Mouse (Mus musculus): ENCODE measurements around the gene Leng9. TPM values are rescaled to one million over a fixed set of nuclear protein-coding genes. Genes with fewer than 3 reads are reported as not detected.
"Not testable (repeated sequence)": the region's sequence is repeated elsewhere in the genome, so short reads cannot be mapped to it uniquely, and the experiment has no call there.

Leng9 gene
- polyA plus RNA-seq, 1 experiment: 5.3 TPM

DNA sequence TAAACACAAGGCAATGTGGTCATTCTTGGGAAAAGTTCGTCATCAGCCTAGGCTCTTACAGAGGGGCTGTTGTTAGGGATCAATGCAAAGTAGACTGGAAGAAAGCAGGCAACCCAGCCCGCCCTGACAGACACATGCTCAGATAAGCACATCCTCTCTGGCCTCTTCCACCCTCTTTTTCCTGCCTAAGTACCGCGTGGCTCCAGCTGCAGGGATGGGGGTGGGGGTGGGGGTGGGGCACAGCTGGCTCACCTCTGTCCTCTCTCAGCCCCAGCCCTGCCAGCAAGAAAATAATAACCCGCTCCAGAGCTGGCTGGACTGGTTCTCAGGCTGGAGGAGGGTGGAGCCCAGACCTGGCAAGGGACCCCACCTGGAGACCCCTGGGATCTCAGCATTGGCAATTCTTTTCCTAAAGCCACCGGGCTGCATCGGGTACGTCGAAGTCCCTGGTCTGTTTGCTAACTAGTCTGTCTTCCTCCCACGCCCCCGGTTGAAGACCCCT lies 13.4 kb upstream of the Leng9 start:
- Histone ChIP-seq H3K36me3 (ENCODE audit: control insufficient read depth, insufficient read depth, low read length) (no peaks in the 10 kb centered on the region), H3K27ac (ENCODE audit: insufficient read depth, low read depth, low read length) (peak overlapping the region; percentile 81), H3K4me1 (ENCODE audit: control insufficient read depth, insufficient read depth, low read length) (peaks cover 11% of the 10 kb centered on the region), H3K27me3 (replicated peaks; ENCODE audit: control insufficient read depth, insufficient read depth, low read length) (no peaks in the 10 kb centered on the region), H3K4me3 (ENCODE audit: insufficient read depth, low read depth, low read length) (peak overlapping the region; percentile 62)
- 1% methylated on average over 11 of the region's 11 CpGs for WGBS
- DNase-seq: peak; percentile 34
- TF ChIP-seq POLR2A (IDR thresholded peaks at IDR 0.05; ENCODE audit: low read depth, low read length): no peak
- TF ChIP-seq CTCF (conservative IDR thresholded peaks at IDR 0.05; ENCODE audit: insufficient read depth, insufficient read length, low read depth, low read length): no peak

DNA sequence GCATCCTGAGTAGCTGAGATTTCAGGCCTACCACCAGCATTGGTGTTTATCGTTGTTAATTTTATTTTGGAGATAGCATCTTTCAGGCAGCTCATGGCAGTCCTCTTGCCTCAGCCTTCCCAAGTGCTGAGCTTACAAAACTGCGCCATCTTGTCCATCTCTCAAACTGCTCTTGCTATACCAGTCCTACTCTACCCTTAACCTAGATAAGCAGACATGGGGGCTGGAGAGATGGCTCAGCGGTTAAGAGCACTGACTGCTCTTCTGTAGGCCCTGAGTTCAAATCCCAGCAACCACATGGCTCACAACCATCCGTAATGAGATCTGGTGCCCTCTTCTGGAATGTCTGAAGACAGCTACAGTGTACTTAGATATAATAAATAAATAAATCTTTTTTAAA lies 11.4 kb upstream of the Leng9 start:
- not testable (repeated sequence) for H3K27me3 ChIP-seq (replicated peaks; ENCODE audit: control insufficient read depth, insufficient read depth, low read length)
- H3K4me1 ChIP-seq (ENCODE audit: control insufficient read depth, insufficient read depth, low read length): peaks cover 11% of the 10 kb centered on the region
- 95% methylated on average over 4 of the region's 4 CpGs for WGBS

DNA sequence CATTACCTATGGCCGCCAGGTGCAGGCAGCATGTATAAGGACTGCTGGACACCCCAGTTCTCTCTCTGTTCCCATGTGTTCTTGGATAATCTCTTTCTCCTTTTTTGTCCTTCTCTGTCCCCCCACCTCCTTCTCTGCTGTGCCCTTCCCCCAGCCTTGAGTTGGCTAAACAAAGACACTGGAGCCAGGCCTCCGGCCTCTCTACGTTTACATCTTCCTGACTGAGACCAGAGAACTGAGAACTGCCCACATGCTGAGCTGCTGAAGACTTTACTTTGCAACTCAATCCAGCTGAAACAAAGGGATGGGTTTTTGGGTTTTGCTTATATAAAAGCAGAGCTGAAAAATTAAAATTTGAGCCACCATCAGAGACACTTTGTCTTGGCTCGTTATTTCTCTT lies 4.8 kb upstream of the Leng9 start:
- no peaks in the 10 kb centered on the region for H3K4me1 ChIP-seq (ENCODE audit: control insufficient read depth, insufficient read depth, low read length)
- TF ChIP-seq CTCF (conservative IDR thresholded peaks at IDR 0.05; ENCODE audit: insufficient read depth, insufficient read length, low read depth, low read length) (no peak), POLR2A (IDR thresholded peaks at IDR 0.05; ENCODE audit: low read depth, low read length) (no peak)

More for the DNA sequence above, 11.4 kb upstream of the Leng9 start:
- H3K27ac ChIP-seq (ENCODE audit: insufficient read depth, low read depth, low read length); H3K36me3 ChIP-seq (ENCODE audit: control insufficient read depth, insufficient read depth, low read length); DNase-seq; H3K4me3 ChIP-seq (ENCODE audit: insufficient read depth, low read depth, low read length): not testable (repeated sequence)

DNA sequence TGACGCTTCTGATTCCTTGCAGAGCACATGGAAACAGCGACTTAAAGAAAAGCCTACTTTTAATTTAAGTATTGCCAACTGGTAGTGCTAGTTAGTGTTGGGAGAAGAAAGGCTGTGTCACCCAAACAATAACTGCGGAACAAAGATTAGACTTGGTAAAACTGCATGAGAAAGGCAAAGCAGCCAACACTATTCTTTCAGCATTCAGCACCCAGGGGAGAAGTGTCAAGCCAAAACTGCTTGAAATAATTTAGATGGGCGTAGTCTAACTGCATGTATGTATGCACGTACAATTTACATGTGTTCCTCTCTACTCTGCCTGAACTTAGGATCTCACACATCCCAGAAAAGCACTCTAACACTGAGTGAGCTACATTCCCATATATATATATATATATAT lies 4.2 kb upstream of the Leng9 start:
- Histone ChIP-seq H3K4me1 (ENCODE audit: control insufficient read depth, insufficient read depth, low read length) (no peaks in the 10 kb centered on the region), H3K27ac (ENCODE audit: insufficient read depth, low read depth, low read length) (no peak overlapping the region), H3K36me3 (ENCODE audit: control insufficient read depth, insufficient read depth, low read length) (no peaks in the 10 kb centered on the region), H3K27me3 (replicated peaks; ENCODE audit: control insufficient read depth, insufficient read depth, low read length) (no peaks in the 10 kb centered on the region), H3K4me3 (ENCODE audit: insufficient read depth, low read depth, low read length) (no peak overlapping the region)
- DNase-seq: no peak
- WGBS: 89% methylated on average over 5 of the region's 5 CpGs
- no peak for TF ChIP-seq POLR2A (IDR thresholded peaks at IDR 0.05; ENCODE audit: low read depth, low read length)
- no peak for TF ChIP-seq CTCF (conservative IDR thresholded peaks at IDR 0.05; ENCODE audit: insufficient read depth, insufficient read length, low read depth, low read length)

More for the DNA sequence above, 4.8 kb upstream of the Leng9 start:
- Histone ChIP-seq H3K27me3 (replicated peaks; ENCODE audit: control insufficient read depth, insufficient read depth, low read length) (no peaks in the 10 kb centered on the region), H3K27ac (ENCODE audit: insufficient read depth, low read depth, low read length) (no peak overlapping the region), H3K4me3 (ENCODE audit: insufficient read depth, low read depth, low read length) (no peak overlapping the region), H3K36me3 (ENCODE audit: control insufficient read depth, insufficient read depth, low read length) (no peaks in the 10 kb centered on the region)
- no peak for DNase-seq
- 67% methylated on average over 4 of the region's 4 CpGs for WGBS

DNA sequence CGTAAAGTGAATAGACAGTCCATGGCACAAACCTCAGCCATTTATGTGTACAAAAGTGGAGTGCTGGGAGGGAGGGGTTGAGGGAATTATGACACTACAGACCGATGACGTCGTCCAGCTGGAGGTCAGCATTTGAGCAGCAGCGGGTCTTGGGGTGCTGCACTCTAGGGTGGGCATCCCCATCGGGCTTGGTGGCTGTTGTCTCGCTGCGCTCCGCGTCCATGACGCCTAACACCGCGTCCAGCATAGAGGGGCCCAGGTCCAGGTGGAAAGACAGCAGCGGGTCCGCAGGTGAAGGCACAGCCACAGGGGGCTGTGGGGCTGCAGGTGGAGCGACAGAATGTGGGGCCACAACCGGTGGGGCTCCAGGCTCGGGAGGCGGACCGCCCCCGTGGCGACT lies 1.1 kb upstream of the Leng9 start:
- no peak for DNase-seq
- WGBS: 44% methylated on average over 22 of the region's 22 CpGs
- Histone ChIP-seq H3K36me3 (ENCODE audit: control insufficient read depth, insufficient read depth, low read length) (no peaks in the 10 kb centered on the region), H3K4me1 (ENCODE audit: control insufficient read depth, insufficient read depth, low read length) (peaks cover 9% of the 10 kb centered on the region; the same call in 1 of the 2 replicates), H3K27me3 (replicated peaks; ENCODE audit: control insufficient read depth, insufficient read depth, low read length) (no peaks in the 10 kb centered on the region), H3K27ac (ENCODE audit: insufficient read depth, low read depth, low read length) (no peak overlapping the region), H3K4me3 (ENCODE audit: insufficient read depth, low read depth, low read length) (no peak overlapping the region)
- no peak for TF ChIP-seq POLR2A (IDR thresholded peaks at IDR 0.05; ENCODE audit: low read depth, low read length)
- no peak for TF ChIP-seq CTCF (conservative IDR thresholded peaks at IDR 0.05; ENCODE audit: insufficient read depth, insufficient read length, low read depth, low read length)

DNA sequence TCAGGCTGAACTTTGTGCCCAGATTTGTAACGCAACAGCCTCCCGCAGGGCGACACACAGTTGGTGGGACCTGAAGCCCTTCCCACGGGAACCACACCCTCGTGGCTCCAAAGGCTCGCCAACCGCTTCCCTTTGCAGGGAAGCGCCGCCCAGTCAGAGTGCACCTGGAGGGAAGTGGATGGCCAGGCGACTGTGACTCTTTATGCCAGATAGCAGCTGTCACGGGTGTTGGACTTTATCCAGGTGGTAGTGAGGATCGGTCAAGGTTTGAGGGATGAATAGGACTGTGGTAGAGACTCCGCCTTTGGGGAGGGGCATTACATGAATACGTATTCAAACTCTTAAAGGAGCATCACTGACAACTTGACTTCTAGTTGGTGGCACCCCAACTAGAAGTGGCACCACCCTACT lies 642 bp upstream of the Leng9 start:
- Histone ChIP-seq H3K4me1 (ENCODE audit: control insufficient read depth, insufficient read depth, low read length) (peaks cover 9% of the 10 kb centered on the region; the same call in 1 of the 2 replicates), H3K27me3 (replicated peaks; ENCODE audit: control insufficient read depth, insufficient read depth, low read length) (no peaks in the 10 kb centered on the region), H3K27ac (ENCODE audit: insufficient read depth, low read depth, low read length) (peak overlapping the region; percentile 98; the same call in 1 of the 2 replicates), H3K4me3 (ENCODE audit: insufficient read depth, low read depth, low read length) (peak overlapping the region; percentile 64), H3K36me3 (ENCODE audit: control insufficient read depth, insufficient read depth, low read length) (no peaks in the 10 kb centered on the region)
- DNase-seq: peak; percentile 93
- WGBS: 17% methylated on average over 14 of the region's 14 CpGs
- no peak for TF ChIP-seq POLR2A (IDR thresholded peaks at IDR 0.05; ENCODE audit: low read depth, low read length)
- no peak for TF ChIP-seq CTCF (conservative IDR thresholded peaks at IDR 0.05; ENCODE audit: insufficient read depth, insufficient read length, low read depth, low read length)

DNA sequence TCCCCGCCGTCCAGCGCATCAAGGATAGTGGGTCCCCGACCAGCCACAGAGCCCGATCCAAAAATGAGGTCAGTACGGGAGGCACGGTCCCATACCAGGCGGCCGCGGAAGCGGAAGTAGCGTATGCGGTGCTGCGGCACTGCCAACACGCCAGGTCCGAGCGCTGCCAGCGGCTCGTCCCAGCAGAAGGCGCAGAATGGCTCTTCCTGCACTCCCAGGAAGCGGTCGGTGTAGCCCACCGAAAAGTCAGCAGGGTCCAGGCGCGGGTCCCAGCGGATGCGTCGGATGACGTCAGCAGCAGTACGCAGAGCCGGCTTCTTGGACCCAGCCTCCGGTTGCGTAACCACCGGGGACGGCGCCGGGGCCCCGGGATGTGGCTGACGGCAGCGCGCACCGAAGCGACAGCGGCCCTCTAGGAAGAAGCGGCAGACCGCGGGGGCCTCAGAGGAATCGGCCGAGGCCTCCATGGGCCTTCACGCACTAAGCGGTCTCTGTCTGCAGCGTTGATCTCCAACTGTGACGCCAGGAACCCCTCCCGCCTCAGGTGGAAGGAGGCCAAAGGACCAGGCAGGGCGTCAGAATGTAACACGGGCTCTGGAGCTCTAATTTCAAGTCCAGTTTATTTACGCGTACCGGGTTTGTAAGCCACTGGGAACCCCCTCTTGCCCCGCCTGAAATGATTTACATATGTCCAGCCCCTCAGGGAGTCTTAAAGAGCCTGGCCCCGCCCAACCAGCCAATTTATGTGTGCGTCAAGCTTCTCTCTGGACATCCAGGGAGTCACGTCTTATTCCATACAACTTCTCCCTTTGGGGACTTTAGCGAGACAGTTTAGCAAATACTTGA lies 742 bp downstream of the Leng9 start:
- peak; percentile 40 for TF ChIP-seq POLR2A (IDR thresholded peaks at IDR 0.05; ENCODE audit: low read depth, low read length)
- no peak for TF ChIP-seq CTCF (conservative IDR thresholded peaks at IDR 0.05; ENCODE audit: insufficient read depth, insufficient read length, low read depth, low read length)
- DNase-seq: peak; percentile 87
- WGBS: under 1% methylated on average over 64 of the region's 64 CpGs
- Histone ChIP-seq H3K27me3 (replicated peaks; ENCODE audit: control insufficient read depth, insufficient read depth, low read length) (no peaks in the 10 kb centered on the region), H3K4me1 (ENCODE audit: control insufficient read depth, insufficient read depth, low read length) (peaks cover 9% of the 10 kb centered on the region; the same call in 1 of the 2 replicates), H3K27ac (ENCODE audit: insufficient read depth, low read depth, low read length) (peak overlapping the region; percentile 98), H3K36me3 (ENCODE audit: control insufficient read depth, insufficient read depth, low read length) (no peaks in the 10 kb centered on the region), H3K4me3 (ENCODE audit: insufficient read depth, low read depth, low read length) (peak overlapping the region; percentile 64)

Measured in kidney, adult 2 months (tissue).